Mouse (Mus musculus): ENCODE results near the gene Eif2b5. TPM values are rescaled to one million over a fixed set of nuclear protein-coding genes. Genes with fewer than 3 reads are reported as not detected.
A peak's percentile ranks its signal among the peaks of the same experiment; 100 is the strongest.

The Eif2b5 gene
- polyA plus RNA-seq, 1 experiment, result 16.6 TPM

DNA sequence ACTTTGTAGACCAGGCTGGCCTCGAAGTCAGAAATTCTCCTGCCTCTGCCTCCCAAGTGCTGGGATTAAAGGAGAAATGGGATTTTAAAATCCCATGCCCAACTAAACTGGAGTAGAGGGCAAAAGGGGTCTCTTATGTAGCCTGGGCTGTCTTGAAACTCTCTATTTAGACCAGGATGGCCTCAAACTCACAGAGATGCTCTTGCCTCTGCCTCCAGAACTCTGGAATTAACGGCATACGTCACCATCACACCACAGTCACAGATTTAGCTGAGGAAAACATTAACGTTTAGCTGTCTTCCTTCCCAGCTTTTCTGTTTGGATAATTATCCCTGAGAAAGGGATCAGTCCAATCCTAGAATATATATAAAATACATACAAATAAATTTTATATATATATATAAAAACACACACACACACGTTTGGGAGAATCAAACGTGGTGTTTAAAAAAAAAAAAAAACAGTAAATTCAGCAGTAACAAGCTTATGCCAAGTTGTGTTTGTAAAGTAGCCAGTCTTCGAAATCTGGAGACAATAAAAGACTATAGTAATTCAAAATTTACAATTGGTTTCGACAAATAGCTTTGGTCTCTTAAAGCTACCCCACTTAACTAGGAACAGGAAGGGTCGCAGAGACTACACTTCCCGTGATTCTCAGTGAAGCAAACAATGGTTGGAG lies 36.1 kb downstream of the Eif2b5 start:
- DNase-seq (ENCODE audit: low read depth in 1 of 2, low spot score in 2 of 2), result no peak
- Histone ChIP-seq H3K36me3 (ENCODE audit: control insufficient read depth, insufficient read depth, low read length) (peaks cover 24% of the 10 kb centered on the region), H3K4me3 (ENCODE audit: extremely low read depth, insufficient read depth, insufficient read length) (no peak overlapping the region), H3K27me3 (ENCODE audit: control insufficient read depth, insufficient read depth, low read length) (no peaks in the 10 kb centered on the region), H3K27ac (ENCODE audit: insufficient read depth, low read length) (no peak overlapping the region), H3K4me1 (ENCODE audit: control insufficient read depth, insufficient read depth, insufficient read length) (peaks cover 5% of the 10 kb centered on the region; the same call in 1 of the 2 replicates)
- TF ChIP-seq CTCF (IDR thresholded peaks at IDR 0.05; ENCODE audit: extremely low read depth, insufficient read depth, insufficient read length, insufficient replicate concordance) (no peak), POLR2A (IDR thresholded peaks at IDR 0.05; ENCODE audit: low read depth, low read length) (no peak)
- 36% methylated on average over 10 of the region's 10 CpGs for WGBS

DNA sequence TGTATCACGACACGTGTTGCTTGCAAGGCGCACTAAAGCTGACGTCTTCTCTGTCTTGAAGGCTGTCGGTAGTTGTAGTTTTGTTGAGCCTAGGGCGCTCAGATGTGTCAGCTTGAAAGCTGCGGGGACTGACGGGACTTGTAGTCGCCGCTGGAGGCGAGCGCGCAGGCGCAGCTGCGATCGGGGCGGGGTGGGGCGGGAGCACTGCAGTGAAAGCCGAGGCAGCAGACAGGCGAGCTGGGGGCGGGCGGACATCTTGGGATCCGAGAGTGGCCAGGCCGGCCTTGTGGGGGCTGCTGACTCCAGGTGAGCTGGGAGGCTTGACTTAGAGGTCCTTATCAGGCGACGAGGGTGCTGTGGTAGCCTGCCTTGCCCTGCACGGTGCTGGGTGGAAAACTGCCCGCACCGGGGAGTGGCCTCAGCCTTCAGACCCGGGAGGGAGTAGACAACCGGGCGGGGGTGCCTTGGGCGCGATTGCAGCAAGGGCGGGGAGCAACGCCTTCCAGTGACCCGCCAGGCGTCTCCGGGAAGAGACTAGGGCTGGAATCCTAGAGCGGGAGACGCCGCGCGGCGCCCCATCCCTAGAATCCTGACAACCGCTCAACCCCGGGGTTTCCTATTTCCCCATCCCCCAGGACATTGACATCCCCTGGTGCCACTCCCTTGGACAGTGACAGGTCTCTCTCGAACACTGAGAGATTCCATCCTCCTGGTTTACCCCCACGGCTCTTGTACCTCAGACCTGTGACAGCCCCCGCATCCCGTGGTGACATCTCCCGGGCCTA lies 36.9 kb downstream of the Eif2b5 start, which contains the start of gene Ap2m1:
Gene Ap2m1, plus strand, starts transcription at position 183 of the 785 bp plus-strand sequence.
- under 1% methylated on average over 50 of the region's 52 CpGs for WGBS
- Histone ChIP-seq H3K27ac (ENCODE audit: insufficient read depth, low read length) (peak within 1 kb of the TSS; percentile 75), H3K4me3 (ENCODE audit: extremely low read depth, insufficient read depth, insufficient read length) (peak within 1 kb of the TSS; percentile 74), H3K36me3 (ENCODE audit: control insufficient read depth, insufficient read depth, low read length) (peaks cover 29% of the 10 kb centered on the region), H3K4me1 (ENCODE audit: control insufficient read depth, insufficient read depth, insufficient read length) (peaks cover 5% of the 10 kb centered on the region; the same call in 1 of the 2 replicates), H3K27me3 (ENCODE audit: control insufficient read depth, insufficient read depth, low read length) (no peaks in the 10 kb centered on the region)
- DNase-seq (ENCODE audit: low read depth in 1 of 2, low spot score in 2 of 2), result peak; percentile 92 to 99
- TF ChIP-seq CTCF (IDR thresholded peaks at IDR 0.05; ENCODE audit: extremely low read depth, insufficient read depth, insufficient read length, insufficient replicate concordance) (no peak), POLR2A (IDR thresholded peaks at IDR 0.05; ENCODE audit: low read depth, low read length) (peak; percentile 73)

DNA sequence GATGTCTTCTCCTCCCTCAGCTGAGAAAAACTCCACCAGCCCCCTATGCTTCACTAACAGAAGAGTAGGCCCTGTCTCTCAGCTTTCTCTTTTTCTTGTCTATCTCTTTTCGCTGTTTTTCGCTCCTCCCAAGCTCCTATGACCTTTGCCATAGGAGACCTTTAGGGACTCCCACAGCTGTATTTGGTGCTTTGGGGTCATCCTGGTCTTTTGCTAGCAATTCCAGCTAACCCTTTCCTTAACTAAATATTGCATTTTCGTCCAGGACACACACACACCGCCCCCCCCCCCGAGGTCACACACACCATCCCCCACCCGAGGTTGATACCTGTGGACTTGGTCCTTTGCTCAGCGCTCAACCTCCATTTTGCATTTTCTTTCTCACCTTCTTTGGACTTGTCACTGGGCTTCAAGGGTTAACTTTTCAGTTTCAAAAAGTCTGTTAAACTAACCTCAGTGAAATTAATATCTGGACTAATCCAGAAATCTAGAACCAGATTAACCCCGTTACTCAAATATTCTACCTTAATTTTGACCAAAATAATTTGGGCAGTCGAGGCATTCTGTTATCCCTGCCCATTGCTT lies 37.6 kb downstream of the Eif2b5 start:
- no peak for DNase-seq (ENCODE audit: low read depth in 1 of 2, low spot score in 2 of 2)
- no peak for TF ChIP-seq CTCF (IDR thresholded peaks at IDR 0.05; ENCODE audit: extremely low read depth, insufficient read depth, insufficient read length, insufficient replicate concordance)
- peak overlapping the region; percentile 75; the same call in 1 of the 2 replicates for H3K27ac ChIP-seq (ENCODE audit: insufficient read depth, low read length)
- H3K27me3 ChIP-seq (ENCODE audit: control insufficient read depth, insufficient read depth, low read length), result no peaks in the 10 kb centered on the region
- H3K4me3 ChIP-seq (ENCODE audit: extremely low read depth, insufficient read depth, insufficient read length), result peak overlapping the region; percentile 74
- H3K36me3 ChIP-seq (ENCODE audit: control insufficient read depth, insufficient read depth, low read length), result peaks cover 26% of the 10 kb centered on the region
- peaks cover 5% of the 10 kb centered on the region; the same call in 1 of the 2 replicates for H3K4me1 ChIP-seq (ENCODE audit: control insufficient read depth, insufficient read depth, insufficient read length)
- WGBS, result 34% methylated on average over 9 of the region's 9 CpGs

DNA sequence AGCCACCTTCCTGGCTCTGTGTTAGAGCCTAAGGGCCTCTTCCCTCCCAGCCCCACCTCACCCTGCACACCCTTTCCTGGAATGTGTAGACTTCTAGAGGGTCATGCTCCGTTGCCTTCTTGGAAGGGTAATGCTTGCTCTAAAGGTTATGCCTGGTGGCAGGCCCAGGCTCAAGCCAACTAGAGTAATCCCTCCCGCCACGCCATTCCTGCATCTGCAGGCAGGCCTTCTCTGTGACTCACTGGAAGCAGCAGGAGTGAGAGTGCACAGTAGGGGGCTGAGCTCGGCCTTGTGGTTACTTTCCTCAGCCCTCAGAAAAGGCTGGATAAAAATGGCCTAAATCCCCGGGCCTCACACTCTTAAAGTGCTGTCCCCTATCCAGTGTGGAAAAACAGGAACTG lies 38.5 kb downstream of the Eif2b5 start:
- 62% methylated on average over 5 of the region's 5 CpGs for WGBS
- no peak for DNase-seq (ENCODE audit: low read depth in 1 of 2, low spot score in 2 of 2)
- no peaks in the 10 kb centered on the region for H3K27me3 ChIP-seq (ENCODE audit: control insufficient read depth, insufficient read depth, low read length)
- 0 out of 2 replicates have a peak overlapping the region, but pooled peaks have one; percentile 12 for H3K27ac ChIP-seq (ENCODE audit: insufficient read depth, low read length)
- H3K36me3 ChIP-seq (ENCODE audit: control insufficient read depth, insufficient read depth, low read length), result peaks cover 27% of the 10 kb centered on the region
- H3K4me1 ChIP-seq (ENCODE audit: control insufficient read depth, insufficient read depth, insufficient read length), result peaks cover 5% of the 10 kb centered on the region; the same call in 1 of the 2 replicates
- no peak overlapping the region for H3K4me3 ChIP-seq (ENCODE audit: extremely low read depth, insufficient read depth, insufficient read length)
- TF ChIP-seq POLR2A (IDR thresholded peaks at IDR 0.05; ENCODE audit: low read depth, low read length), result no peak
- no peak for TF ChIP-seq CTCF (IDR thresholded peaks at IDR 0.05; ENCODE audit: extremely low read depth, insufficient read depth, insufficient read length, insufficient replicate concordance)

DNA sequence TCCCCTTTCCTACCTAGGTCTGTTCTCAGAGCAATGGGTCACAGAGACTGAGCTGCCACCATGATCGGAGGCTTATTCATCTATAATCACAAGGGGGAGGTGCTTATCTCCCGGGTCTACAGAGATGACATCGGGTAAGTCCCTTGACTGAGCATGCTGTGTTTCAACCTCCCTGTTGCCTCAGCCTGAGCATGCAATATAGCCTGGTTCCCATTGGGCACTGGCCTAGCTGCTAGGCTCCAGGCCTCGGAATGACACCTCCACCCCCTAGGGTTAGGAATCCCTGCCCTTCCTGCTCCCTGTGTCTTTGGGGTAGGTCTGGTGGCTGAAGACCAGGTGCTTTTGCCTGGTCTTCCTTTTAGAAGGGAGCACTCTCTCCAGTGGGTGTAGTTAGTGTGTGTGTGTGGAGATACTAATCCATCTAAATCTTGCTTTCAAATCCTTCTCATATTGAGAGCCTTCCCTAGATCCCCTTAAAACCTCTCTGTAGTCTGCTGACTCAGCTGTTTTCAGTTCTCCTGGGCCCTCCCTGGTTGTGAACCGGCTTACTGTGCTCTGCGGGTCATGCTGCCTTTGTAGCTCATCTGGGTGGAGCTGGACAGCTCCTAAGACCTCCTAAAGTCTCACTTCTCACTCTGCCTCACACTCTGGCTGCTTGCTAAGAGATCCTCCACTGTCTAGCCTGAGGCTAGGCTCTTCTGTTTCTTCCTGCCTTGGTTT lies 39.1 kb downstream of the Eif2b5 start:
- DNase-seq (ENCODE audit: low read depth in 1 of 2, low spot score in 2 of 2), result no peak
- WGBS, result 65% methylated on average over 6 of the region's 6 CpGs
- H3K4me3 ChIP-seq (ENCODE audit: extremely low read depth, insufficient read depth, insufficient read length), result no peak overlapping the region

DNA sequence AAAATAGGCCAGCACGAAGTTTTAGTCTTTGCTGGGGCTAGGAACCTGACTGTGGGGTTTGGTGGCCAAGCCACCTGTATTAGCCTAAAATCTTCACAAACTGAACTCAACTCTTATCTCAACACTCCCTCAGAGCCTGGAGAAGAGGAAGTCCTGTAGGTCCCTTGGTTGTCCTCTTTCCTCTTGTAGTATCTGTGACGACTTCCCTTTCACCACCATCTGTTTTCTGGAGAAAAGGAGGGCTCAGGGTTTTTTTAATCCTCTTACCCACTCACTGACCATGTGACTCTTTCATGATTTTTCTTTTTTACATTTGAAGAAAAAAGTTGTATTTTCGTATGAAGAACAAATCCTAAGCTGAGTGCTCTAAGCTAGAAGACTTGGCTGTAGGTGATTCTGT lies 41.0 kb downstream of the Eif2b5 start:
- H3K4me3 ChIP-seq (ENCODE audit: extremely low read depth, insufficient read depth, insufficient read length), result no peak overlapping the region
- 45% methylated on average over 3 of the region's 3 CpGs for WGBS
- no peak for DNase-seq (ENCODE audit: low read depth in 1 of 2, low spot score in 2 of 2)
- peaks cover 5% of the 10 kb centered on the region; the same call in 1 of the 2 replicates for H3K4me1 ChIP-seq (ENCODE audit: control insufficient read depth, insufficient read depth, insufficient read length)
- H3K27me3 ChIP-seq (ENCODE audit: control insufficient read depth, insufficient read depth, low read length), result no peaks in the 10 kb centered on the region
- peaks cover 36% of the 10 kb centered on the region for H3K36me3 ChIP-seq (ENCODE audit: control insufficient read depth, insufficient read depth, low read length)
- H3K27ac ChIP-seq (ENCODE audit: insufficient read depth, low read length), result no peak overlapping the region
- TF ChIP-seq CTCF (IDR thresholded peaks at IDR 0.05; ENCODE audit: extremely low read depth, insufficient read depth, insufficient read length, insufficient replicate concordance) (no peak), POLR2A (IDR thresholded peaks at IDR 0.05; ENCODE audit: low read depth, low read length) (no peak)

More for the DNA sequence above, 39.1 kb downstream of the Eif2b5 start:
- H3K4me1 ChIP-seq (ENCODE audit: control insufficient read depth, insufficient read depth, insufficient read length), result peaks cover 5% of the 10 kb centered on the region; the same call in 1 of the 2 replicates
- no peak overlapping the region for H3K27ac ChIP-seq (ENCODE audit: insufficient read depth, low read length)
- peaks cover 31% of the 10 kb centered on the region for H3K36me3 ChIP-seq (ENCODE audit: control insufficient read depth, insufficient read depth, low read length)
- TF ChIP-seq CTCF (IDR thresholded peaks at IDR 0.05; ENCODE audit: extremely low read depth, insufficient read depth, insufficient read length, insufficient replicate concordance), result no peak
- TF ChIP-seq POLR2A (IDR thresholded peaks at IDR 0.05; ENCODE audit: low read depth, low read length), result no peak
- no peaks in the 10 kb centered on the region for H3K27me3 ChIP-seq (ENCODE audit: control insufficient read depth, insufficient read depth, low read length)

All from spleen, adult 2 months (tissue).